Mouse (Mus musculus) G1E (cell line): Measurements from ENCODE around the gene Tlr8. TPM values are rescaled to one million over a fixed set of nuclear protein-coding genes. Genes with fewer than 3 reads are reported as not detected.
"Not testable (repeated sequence)": the region's sequence is repeated elsewhere in the genome, so short reads cannot be mapped to it uniquely, and the experiment has no call there.

ENCODE experiments used
- ATAC-seq: 2 replicates; pipeline ENCODE4 v1.8.0; 2016; ENCODE audit warnings: mild to moderate bottlenecking; ENCODE audit not compliant: insufficient number of reproducible peaks, poor library complexity, low FRiP score, severe bottlenecking; ENCODE audit errors: extremely low read depth
- DNase-seq: peaks from one replicate; pipeline ENCODE4 v3.0.0; 2012; ENCODE audit warnings: low spot score
- H3K27me3 ChIP-seq: 2 replicates; pipeline ENCODE4 v1.6.1; 2012; ENCODE audit warnings: mild to moderate bottlenecking, low read length, inconsistent platforms; ENCODE audit not compliant: insufficient read depth
- H3K36me3 ChIP-seq: replicated peaks from 2 replicates; pipeline ENCODE3; 2012; ENCODE audit warnings: mild to moderate bottlenecking, inconsistent platforms
- H3K4me1 ChIP-seq: 2 replicates; pipeline ENCODE4 v1.6.1; 2012; ENCODE audit warnings: low read depth, low read length, inconsistent platforms, mixed read lengths; ENCODE audit not compliant: insufficient read depth
- H3K4me3 ChIP-seq: 2 replicates; pipeline ENCODE4 v1.5.1; 2012; ENCODE audit warnings: low read depth, mild to moderate bottlenecking, inconsistent platforms, low read length, moderate library complexity, mixed read lengths
- H3K9me3 ChIP-seq: replicated peaks from 2 replicates; pipeline ENCODE4 v1.6.1; 2012; ENCODE audit warnings: inconsistent platforms
- CTCF ChIP-seq: IDR thresholded peaks from 2 replicates; pipeline ENCODE4 v1.5.1; 2012; ENCODE audit warnings: low read depth, low read length, inconsistent platforms, mixed read lengths
- GATA1 ChIP-seq: IDR thresholded peaks from 2 replicates; pipeline ENCODE4 v1.6.1; 2012; ENCODE audit warnings: borderline replicate concordance, low read length, inconsistent platforms, mixed read lengths
- GATA2 ChIP-seq: IDR thresholded peaks from 2 replicates; pipeline ENCODE4 v1.6.1; 2012; ENCODE audit warnings: low read depth, low read length, inconsistent platforms, borderline replicate concordance
- POLR2AphosphoS5 ChIP-seq: IDR thresholded peaks from 2 replicates; pipeline ENCODE4 v1.6.1; 2012; ENCODE audit warnings: low read depth, low read length, inconsistent platforms; ENCODE audit not compliant: insufficient replicate concordance
- TAL1 ChIP-seq: conservative IDR thresholded peaks from 2 replicates; pipeline ENCODE4 v1.6.1; 2012; ENCODE audit warnings: low read depth, low read length, inconsistent platforms, mixed read lengths
- polyA plus RNA-seq: library from polyadenylated mRNA; stranded (reverse); fragments of >175 nt; gene quantifications from 2 replicates; pipeline ENCODE4 v1.2.3, GENCODE M21; 2012
- total RNA-seq, 2 experiments: library from RNA; stranded (forward) in 1 of 2; stranded (reverse) in 1 of 2; fragments of 200-1000 nt in 1 of 2; fragments of >200 nt in 1 of 2; fragmentation: Nextera tagmentation in 1 of 2; gene quantifications; 2 replicates each; pipeline ENCODE4 v1.2.3; 2014 to 2017

Tlr8 gene
- total RNA-seq (2014; fragmentation: Nextera tagmentation) (not detected in 2 replicates), total RNA-seq (2017) (0.11 TPM in 1 of 2 replicates, not detected in the other), polyA plus RNA-seq (not detected in 2 replicates)

DNA sequence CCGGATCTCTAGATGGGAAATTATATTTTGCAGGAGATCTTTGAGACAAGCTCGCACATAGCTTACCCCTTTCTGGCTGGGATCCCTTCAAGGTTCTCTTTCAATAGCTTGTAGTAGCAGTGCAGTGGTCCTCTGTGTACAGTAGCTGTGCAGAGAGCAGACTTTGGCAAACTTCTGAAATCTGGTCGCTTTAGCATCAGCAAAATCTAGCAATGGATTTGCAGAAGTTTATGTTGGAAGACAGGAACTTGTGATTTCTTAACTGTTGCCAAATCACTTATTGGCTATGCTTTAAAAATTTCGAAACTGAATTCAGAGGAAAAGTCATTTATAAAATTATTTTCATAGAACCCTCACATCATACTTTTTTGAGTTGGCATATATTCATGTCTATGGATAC, at the start of gene Tlr8:
Gene Tlr8 (minus strand): TSS at position 244 of the 400 bp plus-strand sequence.
- Histone ChIP-seq H3K4me3 (no peak within 1 kb of the TSS), H3K27me3 (no peaks in the 10 kb centered on the region), H3K36me3 (no peaks in the 10 kb centered on the region), H3K4me1 (no peaks in the 10 kb centered on the region), H3K9me3 (no peaks in the 10 kb centered on the region)
- DNase-seq = no peak
- TF ChIP-seq POLR2AphosphoS5 (no peak), CTCF (no peak), TAL1 (no peak), GATA2 (no peak), GATA1 (no peak)
- ATAC-seq = no peak

- not testable (repeated sequence) for H3K27me3 ChIP-seq, H3K9me3 ChIP-seq, H3K4me1 ChIP-seq, H3K36me3 ChIP-seq, H3K4me3 ChIP-seq, DNase-seq, ATAC-seq
These were observed 37.9 kb upstream of the Tlr8 start for GRCm38 (mm10) chrX:167302061-167302460.

DNA sequence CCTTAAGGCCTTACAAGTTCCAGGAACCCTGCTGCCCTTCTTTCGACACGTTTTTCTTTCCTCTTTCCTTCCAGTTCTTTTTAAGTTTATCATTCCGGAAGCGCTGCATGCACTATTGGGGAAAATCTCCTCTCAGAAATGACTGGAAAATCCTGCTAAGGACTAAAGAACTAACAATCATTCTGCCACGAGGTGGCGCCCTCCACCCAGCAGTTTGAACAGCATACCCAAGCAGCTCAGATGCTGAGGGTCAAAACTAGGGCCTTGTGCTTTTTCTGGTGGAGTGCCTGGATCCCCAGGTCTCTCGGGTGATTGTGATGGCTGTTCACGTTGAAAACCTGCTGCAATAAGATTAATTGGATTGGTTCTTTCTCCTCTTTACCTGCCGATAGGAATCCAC, 12.8 kb upstream of the Tlr8 start:
- TF ChIP-seq POLR2AphosphoS5 (no peak), CTCF (no peak), GATA2 (no peak), TAL1 (no peak), GATA1 (no peak)
- H3K4me3 ChIP-seq = no peak overlapping the region
- no peaks in the 10 kb centered on the region for H3K9me3 ChIP-seq
- H3K36me3 ChIP-seq = no peaks in the 10 kb centered on the region
- DNase-seq (peak; percentile 1), ATAC-seq (no peak)
- no peaks in the 10 kb centered on the region for H3K27me3 ChIP-seq
- no peaks in the 10 kb centered on the region for H3K4me1 ChIP-seq

GRCm38 (mm10) chrX:167276551-167276950, 12.4 kb upstream of the Tlr8 start:
- Histone ChIP-seq H3K36me3 (no peaks in the 10 kb centered on the region), H3K4me3 (no peak overlapping the region), H3K27me3 (no peaks in the 10 kb centered on the region), H3K4me1 (no peaks in the 10 kb centered on the region), H3K9me3 (no peaks in the 10 kb centered on the region)
- TF ChIP-seq GATA2 = no peak
- TF ChIP-seq CTCF = no peak
- no peak for TF ChIP-seq GATA1
- no peak for TF ChIP-seq TAL1
- DNase-seq = no peak
- no peak for ATAC-seq

GRCm38 (mm10) chrX:167263530-167263929, 599 bp downstream of the Tlr8 start:
- DNase-seq (no peak), ATAC-seq (no peak)
- TF ChIP-seq GATA2 = no peak
- Histone ChIP-seq H3K27me3 (no peaks in the 10 kb centered on the region), H3K4me1 (no peaks in the 10 kb centered on the region), H3K36me3 (no peaks in the 10 kb centered on the region), H3K9me3 (no peaks in the 10 kb centered on the region), H3K4me3 (no peak overlapping the region)

- no peak for DNase-seq
- H3K4me3 ChIP-seq = no peak overlapping the region
- H3K27me3 ChIP-seq = no peaks in the 10 kb centered on the region
- no peaks in the 10 kb centered on the region for H3K36me3 ChIP-seq
- H3K9me3 ChIP-seq = no peaks in the 10 kb centered on the region
- no peaks in the 10 kb centered on the region for H3K4me1 ChIP-seq
- TF ChIP-seq GATA2 (no peak), TAL1 (no peak), GATA1 (no peak), CTCF (no peak), POLR2AphosphoS5 (no peak)
- no peak for ATAC-seq
These were observed 22.4 kb downstream of the Tlr8 start for GRCm38 (mm10) chrX:167241736-167242135.

- no peak for TF ChIP-seq CTCF
- TF ChIP-seq GATA2 = no peak
- no peak for TF ChIP-seq GATA1
- no peak for TF ChIP-seq TAL1
- no peak for TF ChIP-seq POLR2AphosphoS5
- Histone ChIP-seq H3K4me1 (no peaks in the 10 kb centered on the region), H3K27me3 (no peaks in the 10 kb centered on the region), H3K36me3 (no peaks in the 10 kb centered on the region), H3K9me3 (no peaks in the 10 kb centered on the region), H3K4me3 (no peak overlapping the region)
- ATAC-seq (no peak), DNase-seq (no peak)
These were observed 24.7 kb downstream of the Tlr8 start for GRCm38 (mm10) chrX:167239293-167239921.
